Mouse (Mus musculus): ENCODE data around the gene Pdzk1.
A peak's percentile ranks its signal among the peaks of the same experiment; 100 is the strongest.

The Pdzk1 gene

DNA sequence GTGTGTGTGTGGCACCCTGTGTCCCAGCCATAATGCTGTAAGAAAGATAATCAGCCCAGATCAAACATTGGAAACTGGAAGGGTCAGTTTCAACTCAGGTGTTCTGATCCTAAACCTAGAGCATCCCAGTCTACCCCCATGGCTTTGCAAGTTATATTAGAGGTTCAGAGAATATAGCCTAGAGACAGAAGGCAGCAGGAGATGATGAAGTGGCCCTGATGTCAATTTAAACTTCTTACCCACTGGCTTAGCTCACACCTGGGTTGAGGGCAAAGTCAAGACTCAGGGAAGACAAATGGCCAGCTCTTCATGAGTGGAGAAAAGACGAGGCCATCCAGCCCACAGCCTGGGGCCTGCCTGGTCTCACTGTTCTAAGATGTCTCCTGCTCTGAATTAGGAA is at the start of gene Pdzk1, which contains the start of gene Cd160:
Pdzk1 (plus strand) TSS at position 301 of the 400 bp plus-strand sequence.
Cd160 (minus strand) TSS at position 368 of the 400 bp plus-strand sequence.
- DNase-seq (ENCODE audit: inconsistent ontology term) = no peak

GRCm38 (mm10) chr3:96782236-96782635 is 46.8 kb upstream of the Pdzk1 start:
- no peak for DNase-seq (ENCODE audit: inconsistent ontology term)

DNA sequence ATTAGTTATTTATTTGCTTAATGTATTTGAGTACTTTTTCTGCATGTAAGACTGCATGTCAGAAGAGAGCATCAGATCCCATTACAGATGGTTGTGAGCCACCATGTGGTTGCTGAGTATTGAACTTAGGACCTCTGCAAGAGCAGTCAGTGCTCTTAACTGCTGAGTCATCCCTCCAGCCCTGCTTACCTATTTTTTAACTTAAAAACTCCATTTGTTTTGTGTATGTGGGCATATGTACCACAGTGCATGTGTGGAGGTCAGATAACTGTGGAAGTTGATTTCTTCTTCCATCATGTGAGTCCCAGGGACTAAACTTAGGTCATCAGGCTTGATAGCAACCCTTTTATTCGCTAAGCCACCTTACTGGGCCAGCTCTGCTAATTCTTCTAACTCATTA is 41.3 kb upstream of the Pdzk1 start:
- no peak for DNase-seq (ENCODE audit: inconsistent ontology term)

GRCm38 (mm10) chr3:96788506-96788905 is 40.6 kb upstream of the Pdzk1 start:
- no peak for DNase-seq (ENCODE audit: inconsistent ontology term)

DNA sequence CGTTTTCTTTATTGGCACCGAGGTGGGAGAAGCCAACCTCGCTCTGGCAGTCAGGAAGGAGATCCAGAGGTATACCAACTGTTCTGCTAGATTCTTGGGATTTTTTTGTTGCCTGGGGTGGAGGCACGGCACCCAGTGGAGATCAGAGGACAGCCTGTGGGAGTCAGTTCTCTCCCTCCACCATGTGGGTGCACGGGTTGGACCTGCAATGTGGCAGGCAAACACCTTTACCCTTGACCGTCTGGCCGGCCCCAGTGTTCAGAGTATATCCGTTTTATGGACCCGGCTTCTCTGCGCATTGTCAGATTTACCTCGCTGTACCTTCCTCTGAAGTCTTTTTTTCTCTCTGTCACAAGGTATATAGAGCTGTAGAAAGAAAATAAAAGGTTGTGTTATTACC is 28.8 kb upstream of the Pdzk1 start:
- DNase-seq (ENCODE audit: inconsistent ontology term) = no peak

- no peak for DNase-seq (ENCODE audit: inconsistent ontology term)
These were observed 26.9 kb upstream of the Pdzk1 start for GRCm38 (mm10) chr3:96802214-96802613.

DNA sequence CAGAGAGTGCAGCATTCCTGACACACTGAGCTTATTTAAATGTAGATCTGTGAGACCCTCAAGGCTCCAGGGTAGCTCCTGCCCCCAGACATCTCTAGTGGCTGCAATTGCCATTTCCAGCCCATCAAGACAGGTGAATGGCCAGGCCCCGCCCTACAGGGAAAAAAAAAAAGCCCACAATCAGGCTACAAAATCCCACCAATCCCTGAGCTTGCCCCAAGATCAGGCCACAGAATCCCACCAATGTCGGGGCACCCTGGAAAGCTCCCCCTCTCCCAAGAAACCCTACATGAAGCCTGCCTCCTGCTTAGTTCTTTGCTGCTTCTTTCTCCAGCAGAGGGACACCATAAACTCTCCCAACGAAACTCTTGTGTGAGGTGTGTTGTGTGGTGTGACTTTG is 20.9 kb upstream of the Pdzk1 start:
- DNase-seq (ENCODE audit: inconsistent ontology term) = no peak

GRCm38 (mm10) chr3:96808651-96809050 is 20.4 kb upstream of the Pdzk1 start:
- DNase-seq (ENCODE audit: inconsistent ontology term) = peak; percentile 69

GRCm38 (mm10) chr3:96811232-96811631 is 17.9 kb upstream of the Pdzk1 start:
- no peak for DNase-seq (ENCODE audit: inconsistent ontology term)

DNA sequence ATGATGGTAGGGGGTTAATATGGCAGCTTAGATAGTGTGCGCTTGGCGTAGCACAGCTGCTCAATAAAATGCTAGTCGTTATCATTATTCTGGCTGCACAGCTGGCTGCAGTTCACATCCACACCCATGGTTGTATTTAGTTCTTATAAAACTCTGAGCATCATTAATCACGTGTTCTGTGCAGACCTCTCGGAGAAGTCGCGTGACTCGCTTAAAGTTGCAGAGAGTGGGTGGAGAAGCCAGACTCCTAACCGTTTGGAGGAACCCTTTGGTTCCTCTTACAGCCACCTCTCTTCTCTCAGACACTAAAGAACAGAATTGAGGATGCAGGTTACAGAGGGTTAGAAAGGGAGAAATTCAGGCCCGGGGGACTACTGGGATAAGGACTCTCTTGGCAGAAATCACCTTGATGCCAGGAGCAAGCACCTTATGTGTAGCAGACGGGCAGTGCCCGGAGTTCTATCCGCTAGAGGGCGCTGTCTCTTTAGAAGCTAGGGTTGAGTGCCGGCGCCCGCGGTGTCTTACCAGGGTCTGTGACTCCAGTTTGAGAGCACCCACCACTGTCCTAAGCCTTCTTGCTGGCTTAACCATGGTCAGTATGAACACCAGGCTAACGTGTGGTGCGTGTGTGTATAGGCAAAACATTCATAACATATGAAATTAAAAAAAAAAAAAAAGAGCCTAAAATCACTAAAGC is 16.5 kb upstream of the Pdzk1 start:
- DNase-seq (ENCODE audit: inconsistent ontology term) = no peak

DNA sequence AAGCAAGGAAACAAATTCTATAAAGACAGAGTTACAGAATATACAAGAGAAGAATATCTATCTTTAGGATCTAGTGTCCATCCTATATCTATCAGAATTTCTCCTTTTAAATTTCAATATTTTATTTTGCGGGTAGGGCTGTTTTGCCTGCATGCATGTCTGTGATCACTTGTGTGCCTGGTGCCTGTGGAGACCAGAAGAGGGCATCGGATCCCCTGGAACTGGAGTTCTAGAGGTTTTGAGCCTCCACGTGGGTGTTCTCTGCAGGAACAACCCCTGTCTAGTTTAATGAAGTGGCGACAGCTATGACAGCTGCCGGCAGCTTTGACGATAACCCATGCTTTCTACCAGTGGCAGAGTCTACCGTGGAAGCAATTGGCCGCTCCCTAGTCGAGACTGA is 16.0 kb upstream of the Pdzk1 start:
- peak; percentile 56 for DNase-seq (ENCODE audit: inconsistent ontology term)

DNA sequence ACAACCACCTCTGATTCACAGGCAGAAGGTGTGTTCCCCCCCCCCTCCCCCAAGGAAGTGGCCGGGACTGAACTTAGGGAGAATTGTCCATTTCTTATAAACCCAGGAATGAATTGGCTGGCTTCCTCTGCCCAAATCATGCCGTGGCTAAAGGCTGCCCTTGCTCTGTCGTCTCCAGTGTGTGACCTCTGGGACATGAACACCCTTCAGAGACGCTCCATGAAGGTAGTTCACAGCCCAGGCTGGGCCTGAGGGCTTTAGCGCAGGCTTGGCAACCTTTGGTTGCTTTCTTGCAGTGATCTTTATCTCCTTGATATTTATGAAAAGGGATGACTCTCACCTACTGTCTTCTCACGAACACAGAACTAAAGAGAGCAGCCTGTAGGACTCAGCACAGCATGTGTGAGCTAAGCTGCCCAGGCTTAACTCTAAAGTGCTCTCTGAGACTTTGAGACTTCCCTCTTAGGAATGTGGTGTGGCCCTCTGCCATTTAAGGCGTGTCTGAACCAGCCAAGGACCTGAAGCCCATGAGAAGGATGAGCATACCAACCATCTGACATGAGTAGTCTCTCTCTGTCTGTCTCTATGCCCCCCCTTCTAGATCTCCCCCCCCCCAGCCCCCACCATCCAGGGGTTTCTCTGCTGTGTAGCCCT is 15.4 kb upstream of the Pdzk1 start:
- DNase-seq (ENCODE audit: inconsistent ontology term) = peak; percentile 8

DNA sequence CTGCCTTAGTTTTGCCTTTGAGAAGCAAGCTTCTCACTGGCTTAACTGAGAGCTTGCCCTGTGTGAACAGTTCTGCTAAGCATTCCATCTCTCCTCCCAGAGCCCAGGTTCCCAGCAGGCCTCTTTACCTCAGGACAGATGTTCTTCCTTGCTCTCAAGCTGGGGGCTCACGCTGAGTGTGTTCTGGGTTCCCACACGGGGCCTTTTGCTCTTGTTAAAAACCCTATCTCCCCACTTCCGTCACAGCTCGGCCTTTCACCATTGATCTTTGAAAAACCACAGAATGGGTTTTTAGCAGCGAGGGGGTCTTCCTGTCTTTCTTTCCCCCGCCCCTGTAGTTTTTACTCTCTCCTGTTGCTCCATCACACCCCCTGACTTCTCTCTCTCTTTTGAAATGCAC is 14.7 kb upstream of the Pdzk1 start:
- DNase-seq (ENCODE audit: inconsistent ontology term) = no peak

- no peak for DNase-seq (ENCODE audit: inconsistent ontology term)
These were observed 8.8 kb upstream of the Pdzk1 start for GRCm38 (mm10) chr3:96820116-96820915.

GRCm38 (mm10) chr3:96821581-96821980 is 7.5 kb upstream of the Pdzk1 start:
- no peak for DNase-seq (ENCODE audit: inconsistent ontology term)

- DNase-seq (ENCODE audit: inconsistent ontology term) = no peak
These were observed 5.4 kb upstream of the Pdzk1 start for GRCm38 (mm10) chr3:96823701-96824100.

DNA sequence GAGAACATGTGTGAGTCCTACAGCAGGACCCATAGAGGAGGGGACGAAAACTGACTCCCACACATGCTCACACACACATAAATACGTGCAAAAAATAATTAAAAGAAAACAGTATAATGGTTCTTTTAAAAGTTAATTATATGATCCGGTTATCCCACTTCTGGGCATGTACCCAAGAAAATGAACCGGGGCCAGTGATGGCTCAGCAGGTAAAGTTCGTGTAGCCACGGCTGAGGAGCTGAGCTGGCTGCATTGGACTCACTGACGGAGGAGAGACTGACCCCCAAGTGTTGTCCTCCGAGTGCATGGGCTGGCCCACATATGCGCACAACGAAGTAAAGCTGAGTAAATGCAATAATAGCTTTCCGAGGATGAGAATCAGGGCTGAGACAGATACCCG is 4.5 kb upstream of the Pdzk1 start:
- DNase-seq (ENCODE audit: inconsistent ontology term) = no peak

DNA sequence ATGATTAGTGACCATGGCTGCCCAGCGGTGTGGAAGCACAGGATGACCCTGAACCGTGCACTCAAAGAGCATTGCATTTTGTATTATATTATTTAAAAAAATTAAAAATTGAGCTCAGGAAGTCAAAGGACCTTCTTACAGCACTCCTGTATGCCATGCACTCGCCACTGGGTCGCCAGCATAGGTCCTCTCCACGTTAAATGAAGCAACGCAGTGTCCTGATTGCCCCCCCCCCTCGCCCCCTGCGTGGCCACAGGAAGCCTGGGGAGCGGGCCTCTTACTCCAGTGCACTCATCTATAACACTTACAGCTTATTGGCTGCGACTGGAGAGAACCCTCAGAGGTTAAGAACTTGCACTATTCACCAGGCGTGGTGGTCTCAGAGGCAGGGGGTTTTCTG is 3.8 kb upstream of the Pdzk1 start:
- DNase-seq (ENCODE audit: inconsistent ontology term) = no peak

DNA sequence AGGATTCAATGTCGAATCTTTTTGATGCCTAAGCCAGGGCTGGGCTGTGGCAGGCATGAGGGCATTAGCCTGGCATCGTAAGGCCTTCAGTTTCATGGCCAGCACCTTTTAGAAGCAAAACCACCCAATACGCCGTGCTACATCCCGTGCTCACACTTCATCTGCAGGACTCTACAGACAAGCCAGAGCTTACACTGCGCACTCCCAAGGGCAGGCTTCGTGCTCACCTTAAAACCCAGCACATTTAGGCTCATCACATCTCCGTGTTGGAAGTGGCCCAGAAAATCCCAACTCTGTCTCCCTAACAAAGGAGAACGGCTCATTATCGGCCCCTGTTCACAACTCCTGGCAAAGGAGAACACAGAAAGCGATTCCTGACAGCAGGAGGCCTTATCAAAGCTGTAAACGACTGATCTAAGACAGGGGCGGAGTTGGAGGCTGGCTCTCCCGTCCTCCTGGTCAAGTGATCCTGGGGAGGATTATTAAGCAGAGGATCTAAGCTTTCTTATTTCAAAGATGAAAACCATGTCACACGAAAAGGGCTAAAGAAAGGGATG is 698 bp upstream of the Pdzk1 start:
- no peak for DNase-seq (ENCODE audit: inconsistent ontology term)

- no peak for DNase-seq (ENCODE audit: inconsistent ontology term)
These were observed 772 bp downstream of the Pdzk1 start for GRCm38 (mm10) chr3:96829856-96830255.

GRCm38 (mm10) chr3:96832930-96833329 is 3.8 kb downstream of the Pdzk1 start:
- no peak for DNase-seq (ENCODE audit: inconsistent ontology term)

DNA sequence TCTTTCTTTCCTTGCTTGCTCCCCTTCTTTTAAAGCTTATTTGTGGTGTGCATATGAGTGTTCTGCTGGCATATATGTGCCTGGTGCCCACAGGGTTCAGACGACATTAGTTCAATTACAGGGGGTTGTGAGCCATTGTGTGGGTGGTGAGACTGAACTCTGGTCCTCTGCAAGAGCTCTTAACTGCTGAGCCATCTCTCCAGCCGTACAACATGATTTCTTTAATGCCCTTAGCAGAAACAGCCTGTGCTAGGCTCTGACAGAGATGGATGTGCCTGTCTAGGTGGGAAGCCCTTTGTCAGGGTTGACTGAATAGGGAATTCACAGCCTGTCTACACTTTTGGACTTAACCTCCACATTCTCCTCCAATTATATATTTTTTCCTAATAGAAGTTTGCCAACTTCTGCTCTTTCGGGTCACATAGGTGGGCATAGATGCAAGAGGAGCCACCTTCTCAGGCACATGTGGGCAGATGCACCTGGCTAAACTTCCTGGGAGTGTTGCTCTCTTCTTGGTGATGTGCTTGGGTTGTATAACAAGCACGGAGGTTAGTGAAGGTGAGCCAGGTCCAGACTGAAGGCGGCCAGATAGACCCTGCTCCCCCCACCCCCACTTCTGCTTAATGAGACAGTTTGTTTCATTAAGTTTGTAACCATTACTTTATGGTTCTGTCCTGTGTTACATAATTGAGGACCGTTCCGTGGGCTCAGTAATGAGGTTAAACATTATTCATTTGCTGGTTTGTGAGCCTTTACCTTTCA is 5.7 kb downstream of the Pdzk1 start:
- DNase-seq (ENCODE audit: inconsistent ontology term) = no peak
